Mouse (Mus musculus): Measurements from ENCODE around the gene Irx3.

GRCm38 (mm10) chr8:91793846-91794245 is 8.0 kb downstream of the Irx3 start:
- no peak for TF ChIP-seq CTCF (IDR thresholded peaks at IDR 0.05; ENCODE audit: borderline replicate concordance, extremely low read depth, insufficient read depth, insufficient read length)
- TF ChIP-seq POLR2A (IDR thresholded peaks at IDR 0.05; ENCODE audit: borderline replicate concordance, extremely low read depth, insufficient read depth, insufficient read length, poor library complexity, severe bottlenecking) = no peak

Measured in brain, embryonic 14.5 days (tissue).